ENCODE assay signal across 8 mouse cellular contexts in the genomic region with DNA sequence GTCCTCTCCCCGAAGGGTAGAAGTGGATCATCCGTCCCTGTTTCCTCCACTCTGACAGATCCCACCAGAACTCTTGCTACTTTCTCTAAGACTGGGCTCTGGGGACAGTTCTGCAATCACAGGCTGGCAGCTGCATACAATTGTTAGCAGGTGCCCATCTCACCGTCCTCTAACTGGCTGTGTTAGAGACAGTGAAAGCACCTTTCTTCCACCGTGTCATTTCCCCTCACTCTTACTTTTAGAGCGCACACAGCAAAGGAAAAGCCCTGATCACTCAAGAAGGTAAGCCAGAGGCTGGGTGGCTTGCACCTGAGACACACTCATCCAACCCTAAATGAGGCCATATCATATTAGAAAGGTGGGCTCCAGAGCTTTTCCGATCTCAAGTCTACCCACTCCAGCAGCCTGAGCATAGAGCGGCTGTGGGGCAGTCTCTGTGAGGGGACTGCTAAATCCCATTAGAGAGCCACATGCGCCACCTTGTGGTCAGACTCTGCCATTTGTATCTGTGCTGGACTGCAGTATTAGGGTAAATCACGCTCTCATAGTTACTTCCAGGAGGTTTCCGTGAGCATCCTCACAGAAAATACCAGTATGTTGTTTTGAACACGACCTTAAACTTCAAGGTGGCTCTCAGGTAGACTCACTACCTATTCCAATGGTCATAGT. TPM values are rescaled to one million over a fixed set of nuclear protein-coding genes. Genes with fewer than 3 reads are reported as not detected.
A peak's percentile ranks its signal among the peaks of the same experiment; 100 is the strongest.
DNase-seq lines count a peak whose midpoint lies in the region; ATAC-seq and TF ChIP-seq lines count a peak whose summit lies in the region.

No protein-coding gene starts in this region.

- H3K27me3 ChIP-seq in embryonic facial prominence, embryonic 12.5 days: no peaks in the 10 kb centered on the region
- H3K27me3 ChIP-seq in limb, embryonic 12.5 days: peaks cover 9% of the 10 kb centered on the region; the same call in 1 of the 2 replicates
- H3K27me3 ChIP-seq in midbrain, postnatal 0 days (ENCODE audit: insufficient read depth, low read length): no peaks in the 10 kb centered on the region

- ATAC-seq in embryonic facial prominence, embryonic 12.5 days (ENCODE audit: insufficient number of reproducible peaks, insufficient read depth, low FRiP score, low TSS enrichment): 0 out of 2 replicates have a peak, but pooled peaks have one; percentile 64
- peak; percentile 92 for ATAC-seq in limb, embryonic 12.5 days (ENCODE audit: insufficient number of reproducible peaks, insufficient read depth, low FRiP score, low TSS enrichment, low read depth)
- peak; percentile 91 for ATAC-seq in midbrain, postnatal 0 days (ENCODE audit: low FRiP score)

- no peak overlapping the region for H3K27ac ChIP-seq in embryonic facial prominence, embryonic 12.5 days
- no peak overlapping the region for H3K27ac ChIP-seq in limb, embryonic 12.5 days
- H3K27ac ChIP-seq in midbrain, postnatal 0 days (ENCODE audit: low read depth, low read length): no peak overlapping the region

- H3K4me2 ChIP-seq in embryonic facial prominence, embryonic 12.5 days (replicated peaks): peak overlapping the region; percentile 23
- peak overlapping the region; percentile 37 for H3K4me2 ChIP-seq in limb, embryonic 12.5 days
- H3K4me2 ChIP-seq in midbrain, postnatal 0 days (ENCODE audit: low read depth, low read length, poor library complexity, severe bottlenecking): peak overlapping the region; percentile 28

- 24% methylated on average over 11 of the region's 11 CpGs for WGBS in embryonic facial prominence, embryonic 12.5 days
- 27% methylated on average over 11 of the region's 11 CpGs for WGBS in limb, embryonic 12.5 days
- 27% methylated on average over 11 of the region's 11 CpGs for WGBS in midbrain, postnatal 0 days

- no peaks in the 10 kb centered on the region for H3K9me3 ChIP-seq in embryonic facial prominence, embryonic 12.5 days
- H3K9me3 ChIP-seq in limb, embryonic 12.5 days: no peaks in the 10 kb centered on the region
- no peaks in the 10 kb centered on the region for H3K9me3 ChIP-seq in midbrain, postnatal 0 days (ENCODE audit: low read length)

- no peaks in the 10 kb centered on the region for H3K36me3 ChIP-seq in embryonic facial prominence, embryonic 12.5 days
- no peaks in the 10 kb centered on the region for H3K36me3 ChIP-seq in limb, embryonic 12.5 days
- no peaks in the 10 kb centered on the region for H3K36me3 ChIP-seq in midbrain, postnatal 0 days (ENCODE audit: insufficient read depth, low read length)

- no peak overlapping the region for H3K9ac ChIP-seq in embryonic facial prominence, embryonic 12.5 days
- no peak overlapping the region for H3K9ac ChIP-seq in limb, embryonic 12.5 days (replicated peaks)
- no peak overlapping the region for H3K9ac ChIP-seq in midbrain, postnatal 0 days (replicated peaks; ENCODE audit: low read length, poor library complexity, severe bottlenecking)

- peak; percentile 96 for TF ChIP-seq CTCF in midbrain, postnatal 0 days (IDR thresholded peaks at IDR 0.05)

- H3K4me3 ChIP-seq in embryonic facial prominence, embryonic 12.5 days: no peak overlapping the region
- H3K4me3 ChIP-seq in limb, embryonic 12.5 days (replicated peaks): no peak overlapping the region
- H3K4me3 ChIP-seq in midbrain, postnatal 0 days (ENCODE audit: low read depth, low read length): no peak overlapping the region

- peak; percentile 22 for DNase-seq in 3134 (ENCODE audit: extremely low read depth, insufficient read length, low spot score)
- DNase-seq in adrenal gland, postnatal 25 days: peak; percentile 89
- peak; percentile 83 for DNase-seq in heart, adult 8-10 months (ENCODE audit: low spot score)
- peak; percentile 66 to 91 for DNase-seq in kidney, adult 8-10 months
- peak; percentile 96 for DNase-seq in midbrain, postnatal 0 days (ENCODE audit: low spot score)
- peak; percentile 58 to 87 for DNase-seq in spleen, postnatal 10 days (ENCODE audit: low spot score in 2 of 2)

- peaks cover 6% of the 10 kb centered on the region; the same call in 1 of the 2 replicates for H3K4me1 ChIP-seq in embryonic facial prominence, embryonic 12.5 days
- H3K4me1 ChIP-seq in limb, embryonic 12.5 days (replicated peaks): no peaks in the 10 kb centered on the region
- H3K4me1 ChIP-seq in midbrain, postnatal 0 days (ENCODE audit: insufficient read depth, low read length): no peaks in the 10 kb centered on the region

RNA-seq across cellular contexts. Expression of gene Kcns3, which starts 27.8 kb away (rescaled TPM):
- total RNA-seq in adrenal gland, postnatal 25 days (2021): 2.7 and 2.8 TPM in 2 replicates
- 0.93 and 1.2 TPM in 2 replicates for polyA plus RNA-seq in embryonic facial prominence, embryonic 12.5 days (2016; fragmentation: Nextera tagmentation; extraction: Ambion mirVana)
- 1 to 10 TPM in 2 of 4 experiments, under 1 TPM in 2; 0.78 to 1.1 (median 1.0) TPM for total RNA-seq in heart, adult 8-10 months (2022)
- 0.61 and 0.70 TPM in 2 replicates for polyA plus RNA-seq in limb, embryonic 12.5 days (2016; fragmentation: Nextera tagmentation; extraction: Ambion mirVana)
- 0.44 and 1.8 TPM in 2 replicates for total RNA-seq in midbrain, postnatal 0 days (2014; rRNA removed)
- polyA plus RNA-seq in midbrain, postnatal 0 days (2015; fragmentation: Nextera tagmentation; extraction: Ambion mirVana): 0.49 and 0.65 TPM in 2 replicates

RNA-seq across cellular contexts. Expression of gene Msgn1, which starts 30.2 kb away (rescaled TPM):
- not detected in 2 replicates for total RNA-seq in adrenal gland, postnatal 25 days (2021)
- polyA plus RNA-seq in embryonic facial prominence, embryonic 12.5 days (2016; fragmentation: Nextera tagmentation; extraction: Ambion mirVana): not detected in 2 replicates
- total RNA-seq in heart, adult 8-10 months (2022): not detected
- polyA plus RNA-seq in limb, embryonic 12.5 days (2016; fragmentation: Nextera tagmentation; extraction: Ambion mirVana): not detected in 2 replicates
- not detected in 2 replicates for total RNA-seq in midbrain, postnatal 0 days (2014; rRNA removed)
- polyA plus RNA-seq in midbrain, postnatal 0 days (2015; fragmentation: Nextera tagmentation; extraction: Ambion mirVana): not detected in 2 replicates

Comparison
In these comparisons a context has a peak if more than half of its experiments do, and no peak if none do; other contexts are left out.
1. DNase-seq: peak in every context shown above with its lines; median percentile 96 in midbrain, postnatal 0 days; 89 in adrenal gland, postnatal 25 days; 83 in heart, adult 8-10 months; 78 in kidney, adult 8-10 months; 72 in spleen, postnatal 10 days; 22 in 3134.